Mouse (Mus musculus) limb, embryonic 14.5 days (tissue): ENCODE measurements around the gene Asic3. TPM values are rescaled to one million over a fixed set of nuclear protein-coding genes. Genes with fewer than 3 reads are reported as not detected.
"Not testable (repeated sequence)": the region's sequence is repeated elsewhere in the genome, so short reads cannot be mapped to it uniquely, and the experiment has no call there.

ENCODE experiments used
- ATAC-seq: fragments of 200-750 bp; cut with Nextera tagmentation; 2 replicates; pipeline ENCODE4 v1.8.0; 2017; ENCODE audit warnings: low read depth, moderate number of reproducible peaks, moderate TSS enrichment; ENCODE audit not compliant: low FRiP score
- DNase-seq: peaks from one replicate; pipeline ENCODE4 v3.0.0-alpha.2; 2015; ENCODE audit warnings: low spot score
- H3K27ac ChIP-seq: fragments of 300-500 bp; sonication (generic); replicated peaks from 2 replicates; pipeline ENCODE4 v1.5.1; 2014; ENCODE audit warnings: low read depth, mild to moderate bottlenecking, low read length, moderate library complexity, mixed read lengths
- H3K27me3 ChIP-seq: fragments of 300-500 bp; sonication (generic); 2 replicates; pipeline ENCODE4 v1.6.1; 2014; ENCODE audit warnings: low read length, mixed read lengths; ENCODE audit not compliant: control insufficient read depth, insufficient read depth
- H3K36me3 ChIP-seq: fragments of 300-500 bp; sonication (generic); 2 replicates; pipeline ENCODE4 v1.6.1; 2014; ENCODE audit warnings: mild to moderate bottlenecking, low read length, moderate library complexity, mixed read lengths; ENCODE audit not compliant: control insufficient read depth, insufficient read depth
- H3K4me1 ChIP-seq: fragments of 300-500 bp; sonication (generic); 2 replicates; pipeline ENCODE4 v1.6.1; 2014; ENCODE audit warnings: antibody characterized with exemption, low read length, mixed read lengths; ENCODE audit not compliant: control insufficient read depth, insufficient read depth
- H3K4me2 ChIP-seq: fragments of 300-500 bp; sonication (generic); replicated peaks from 2 replicates; pipeline ENCODE4 v1.6.1; 2014; ENCODE audit warnings: low read depth, mild to moderate bottlenecking, low read length, moderate library complexity; ENCODE audit not compliant: severe bottlenecking
- H3K4me3 ChIP-seq: fragments of 300-500 bp; sonication (generic); replicated peaks from 2 replicates; pipeline ENCODE4 v1.5.1; 2014; ENCODE audit warnings: low read length
- H3K9ac ChIP-seq: fragments of 300-500 bp; sonication (generic); 2 replicates; pipeline ENCODE4 v1.6.1; 2014; ENCODE audit warnings: mild to moderate bottlenecking, low read depth, low read length, moderate library complexity; ENCODE audit not compliant: severe bottlenecking
- H3K9me3 ChIP-seq: fragments of 300-500 bp; sonication (generic); 2 replicates; pipeline ENCODE4 v1.6.1; 2016; ENCODE audit warnings: low read length; ENCODE audit not compliant: control insufficient read depth
- POLR2A ChIP-seq: fragments of 200-500 bp; IDR thresholded peaks from 2 replicates; pipeline ENCODE4 v1.8.0; 2012; ENCODE audit warnings: inconsistent platforms, mild to moderate bottlenecking, moderate library complexity, borderline replicate concordance; ENCODE audit not compliant: insufficient read depth, insufficient read length; ENCODE audit errors: extremely low read depth
- WGBS: fragments of 180-500 bp; shearing (Covaris S2); extraction: QIAGEN DNeasy Blood & Tissue Kit; methylation state at CpG from one replicate; pipeline ENCODE4 v1.1.7; 2014; 5-methylcytosine and 5-hydroxymethylcytosine counted together
- polyA plus RNA-seq, 2 experiments: library from polyadenylated mRNA; depleted of rRNA in 1 of 2; stranded (reverse) in 1 of 2; unstranded in 1 of 2; fragments of >200 nt; fragmentation: Nextera tagmentation in 1 of 2; extraction: Ambion mirVana in 1 of 2; gene quantifications; 2 replicates each; pipeline versions ENCODE4 v1.2.1 to v1.2.3; 2012 to 2014

Asic3 gene
- polyA plus RNA-seq, 2 experiments, result 0.36 to 3.0 TPM

DNA sequence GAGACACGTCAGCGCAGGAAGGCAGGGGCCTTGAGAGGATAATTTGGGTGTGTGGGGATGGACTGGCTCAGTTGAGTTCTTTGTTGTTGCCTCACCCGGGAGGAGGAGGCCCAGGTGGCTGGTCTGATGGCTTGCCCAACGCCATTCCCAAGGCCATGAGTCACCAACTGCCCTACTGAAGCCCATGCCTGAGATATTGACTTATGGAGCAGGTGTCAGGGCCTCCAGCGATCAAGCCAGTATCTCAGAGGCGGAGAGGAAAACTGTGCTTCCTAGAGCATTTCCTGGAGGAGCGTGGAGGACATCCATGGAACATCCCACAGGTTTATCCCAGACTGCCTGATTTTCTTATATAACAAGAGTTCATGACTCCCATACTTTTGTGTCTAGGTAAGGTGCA lies 20.5 kb upstream of the Asic3 start:
- ATAC-seq, result no peak
- Histone ChIP-seq H3K4me3 (no peak overlapping the region), H3K9ac (no peak overlapping the region), H3K9me3 (no peaks in the 10 kb centered on the region), H3K27ac (no peak overlapping the region), H3K4me1 (no peaks in the 10 kb centered on the region), H3K27me3 (0 out of 2 replicates have a peak, but pooled peaks cover 6% of the 10 kb centered on the region), H3K4me2 (no peak overlapping the region), H3K36me3 (peaks cover 3% of the 10 kb centered on the region; the same call in 1 of the 2 replicates)
- no peak for TF ChIP-seq POLR2A
- WGBS, result 68% methylated on average over 7 of the region's 7 CpGs
- no peak for DNase-seq

DNA sequence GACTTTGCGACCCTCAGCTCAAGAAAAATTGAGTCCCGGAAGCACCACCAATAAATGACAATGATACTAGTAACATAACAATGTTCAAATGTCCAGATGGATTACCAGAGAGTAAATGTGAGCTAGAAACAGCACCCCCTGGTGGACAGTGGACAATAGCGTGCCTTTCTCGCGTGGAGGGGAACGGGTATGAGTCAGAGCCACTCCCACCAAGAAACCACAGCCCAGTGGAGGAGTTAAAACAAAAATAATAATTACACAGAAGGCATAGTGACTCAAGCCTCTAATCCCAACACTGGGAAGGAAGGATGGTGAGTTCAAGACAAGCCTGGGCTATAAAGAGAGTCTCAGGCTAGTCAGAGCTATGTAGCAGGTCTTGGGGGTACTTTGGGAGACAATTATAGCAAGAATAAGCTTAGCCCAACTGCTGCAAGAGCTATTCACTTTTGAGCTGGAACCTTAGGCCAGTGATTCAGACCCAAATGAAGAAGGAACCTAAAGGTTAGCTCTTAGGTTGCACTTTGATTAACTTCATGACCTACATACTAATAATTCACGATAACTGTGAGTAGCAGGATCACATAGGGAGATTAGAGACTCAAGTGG lies 19.7 kb upstream of the Asic3 start, which contains the start of gene Abcb8:
TSS of gene Abcb8 (plus strand) at position 272 of the 606 bp plus-strand sequence.
- Histone ChIP-seq H3K4me1 (no peaks in the 10 kb centered on the region), H3K9ac (peak within 1 kb of the TSS; percentile 43), H3K9me3 (no peaks in the 10 kb centered on the region), H3K27ac (peak within 1 kb of the TSS; percentile 53; the same call in 1 of the 2 replicates), H3K27me3 (0 out of 2 replicates have a peak, but pooled peaks cover under 1% of the 10 kb centered on the region), H3K36me3 (peaks cover 3% of the 10 kb centered on the region; the same call in 1 of the 2 replicates), H3K4me2 (peak within 1 kb of the TSS; percentile 59), H3K4me3 (peak within 1 kb of the TSS; percentile 48)
- TF ChIP-seq POLR2A, result no peak
- ATAC-seq (no peak), DNase-seq (peak; percentile 51)
- 22% methylated on average over 7 of the region's 7 CpGs for WGBS

GRCm38 (mm10) chr5:24394165-24394894 lies 18.9 kb upstream of the Asic3 start:
- H3K4me1 ChIP-seq, result no peaks in the 10 kb centered on the region
- H3K9me3 ChIP-seq, result no peaks in the 10 kb centered on the region
- no peak for TF ChIP-seq POLR2A
- WGBS, result 1% methylated on average over 36 of the region's 36 CpGs
- H3K9ac ChIP-seq, result peak overlapping the region; percentile 43
- H3K27ac ChIP-seq, result peak overlapping the region; percentile 53; the same call in 1 of the 2 replicates
- H3K27me3 ChIP-seq, result no peaks in the 10 kb centered on the region
- H3K4me3 ChIP-seq, result peak overlapping the region; percentile 48
- H3K36me3 ChIP-seq, result peaks cover 3% of the 10 kb centered on the region; the same call in 1 of the 2 replicates
- H3K4me2 ChIP-seq, result peak overlapping the region; percentile 59
- ATAC-seq (peak; percentile 97), DNase-seq (peak; percentile 95)

- H3K4me3 ChIP-seq, H3K27ac ChIP-seq, ATAC-seq, DNase-seq, H3K9me3 ChIP-seq, H3K9ac ChIP-seq, H3K27me3 ChIP-seq, H3K4me2 ChIP-seq, H3K4me1 ChIP-seq: not testable (repeated sequence)
- 92% methylated on average over 6 of the region's 6 CpGs for WGBS
- H3K36me3 ChIP-seq, result peaks cover 19% of the 10 kb centered on the region
These were observed 16.9 kb upstream of the Asic3 start for GRCm38 (mm10) chr5:24396254-24396653.

GRCm38 (mm10) chr5:24399686-24400085 lies 13.5 kb upstream of the Asic3 start:
- DNase-seq (no peak), ATAC-seq (no peak)
- Histone ChIP-seq H3K27ac (no peak overlapping the region), H3K4me3 (no peak overlapping the region), H3K9ac (no peak overlapping the region), H3K4me1 (no peaks in the 10 kb centered on the region), H3K36me3 (peaks cover 37% of the 10 kb centered on the region), H3K9me3 (no peaks in the 10 kb centered on the region), H3K27me3 (no peaks in the 10 kb centered on the region), H3K4me2 (no peak overlapping the region)
- TF ChIP-seq POLR2A, result no peak
- WGBS, result 93% methylated on average over 9 of the region's 10 CpGs
